Mouse (Mus musculus) brain, embryonic 14.5 days (tissue): ENCODE measurements around the gene Micu1.

ENCODE experiments used
- CTCF ChIP-seq: fragments of 200-500 bp; IDR thresholded peaks from 2 replicates; pipeline ENCODE4 v1.5.1; 2012; ENCODE audit warnings: inconsistent platforms, mild to moderate bottlenecking, moderate library complexity, borderline replicate concordance; ENCODE audit not compliant: insufficient read depth, insufficient read length; ENCODE audit errors: extremely low read depth
- POLR2A ChIP-seq: fragments of 200-500 bp; IDR thresholded peaks from 2 replicates; pipeline ENCODE4 v1.6.1; 2012; ENCODE audit warnings: mild to moderate bottlenecking, inconsistent platforms, borderline replicate concordance; ENCODE audit not compliant: poor library complexity, insufficient read depth, insufficient read length, severe bottlenecking; ENCODE audit errors: extremely low read depth

GRCm38 (mm10) chr10:59879255-59880028, 177.2 kb downstream of the Micu1 start, which contains the start of gene Dnajb12:
- no peak for TF ChIP-seq CTCF
- TF ChIP-seq POLR2A: peak; percentile 45
